Mouse (Mus musculus) heart, adult 2 months (tissue): ENCODE measurements around the gene Nln.

Experiments used
- CTCF ChIP-seq: fragments of 200-600 bp; IDR thresholded peaks from 2 replicates; pipeline ENCODE4 v1.8.1; 2022; ENCODE audit warnings: antibody characterized with exemption, mild to moderate bottlenecking, moderate library complexity
- POLR2A ChIP-seq: fragments of 200-500 bp; IDR thresholded peaks from 2 replicates; pipeline ENCODE4 v1.6.1; 2011; ENCODE audit warnings: mild to moderate bottlenecking, low read depth, low read length, control low read depth; ENCODE audit not compliant: insufficient read depth

DNA sequence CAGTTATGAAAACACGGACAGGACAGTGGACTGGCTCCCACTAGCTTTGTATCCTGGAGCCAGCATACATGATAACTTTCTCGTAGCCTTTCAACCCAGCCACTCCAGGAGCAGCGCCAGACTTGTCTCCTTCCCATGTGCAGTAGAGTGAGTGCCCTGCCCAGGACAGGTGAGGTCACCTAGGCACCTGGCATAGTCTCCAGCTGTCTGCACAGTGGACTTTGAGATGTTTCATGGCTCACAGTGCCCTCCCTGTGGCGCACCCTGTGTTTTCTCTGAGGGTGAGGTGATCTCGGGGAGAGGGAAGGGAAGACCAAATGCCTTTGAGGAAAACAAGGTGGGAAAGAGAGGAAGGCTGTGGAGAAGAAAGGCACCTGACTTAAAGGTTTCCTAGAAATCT is 80.3 kb downstream of the Nln start:
- no peak for TF ChIP-seq POLR2A
- no peak for TF ChIP-seq CTCF
